Mouse (Mus musculus) testis, adult 2 months (tissue): ENCODE measurements around the gene Map3k20.

Source experiments
- CTCF ChIP-seq: fragments of 200-500 bp; IDR thresholded peaks from 2 replicates; pipeline ENCODE4 v1.5.1; 2012; ENCODE audit warnings: low read depth, mild to moderate bottlenecking, inconsistent platforms, low read length, moderate library complexity; ENCODE audit not compliant: control insufficient read depth, insufficient read depth, insufficient replicate concordance
- POLR2A ChIP-seq: fragments of 200-500 bp; IDR thresholded peaks from 2 replicates; pipeline ENCODE4 v1.6.1; 2012; ENCODE audit warnings: low read depth, mild to moderate bottlenecking, inconsistent platforms, low read length, moderate library complexity; ENCODE audit not compliant: control insufficient read depth

GRCm38 (mm10) chr2:72284689-72285088 lies 748 bp upstream of the Map3k20 start:
- TF ChIP-seq POLR2A = no peak
- TF ChIP-seq CTCF = no peak
